Mouse (Mus musculus): ENCODE measurements around the gene Itgam.

GRCm38 (mm10) chr7:128049254-128049653 is 13.2 kb upstream of the Itgam start:
- no peak for TF ChIP-seq CTCF (IDR thresholded peaks at IDR 0.05; ENCODE audit: extremely low read depth, insufficient read length, insufficient replicate concordance, low read depth, low read length)
- no peak for TF ChIP-seq POLR2A (IDR thresholded peaks at IDR 0.05; ENCODE audit: low read depth, low read length)

Measured in small intestine, adult 2 months (tissue).